Mouse (Mus musculus) heart, embryonic 13.5 days (tissue): ENCODE measurements around the gene Hspb8. TPM values are rescaled to one million over a fixed set of nuclear protein-coding genes. Genes with fewer than 3 reads are reported as not detected.
"Not testable (repeated sequence)": the region's sequence is repeated elsewhere in the genome, so short reads cannot be mapped to it uniquely, and the experiment has no call there.

Experiments used
- ATAC-seq: fragments of 200-750 bp; cut with Nextera tagmentation; 2 replicates; pipeline ENCODE4 v1.8.0; 2017; ENCODE audit warnings: moderate TSS enrichment; ENCODE audit not compliant: insufficient number of reproducible peaks, low FRiP score, low TSS enrichment; ENCODE audit errors: extremely low read depth
- H3K27ac ChIP-seq: fragments of 300-500 bp; sonication (generic); replicated peaks from 2 replicates; pipeline ENCODE4 v1.5.1; 2015; ENCODE audit warnings: moderate library complexity, mild to moderate bottlenecking, inconsistent platforms
- H3K27me3 ChIP-seq: fragments of 300-500 bp; sonication (generic); replicated peaks from 2 replicates; pipeline ENCODE4 v1.6.1; 2015; ENCODE audit warnings: mild to moderate bottlenecking, inconsistent platforms
- H3K36me3 ChIP-seq: fragments of 300-500 bp; sonication (generic); 2 replicates; pipeline ENCODE4 v1.6.1; 2015; ENCODE audit warnings: mild to moderate bottlenecking, inconsistent platforms
- H3K4me1 ChIP-seq: fragments of 300-500 bp; sonication (generic); 2 replicates; pipeline ENCODE4 v1.6.1; 2015; ENCODE audit warnings: inconsistent platforms
- H3K4me2 ChIP-seq: fragments of 300-500 bp; sonication (generic); 2 replicates; pipeline ENCODE4 v1.6.1; 2015; ENCODE audit warnings: inconsistent platforms, mild to moderate bottlenecking, moderate library complexity
- H3K4me3 ChIP-seq: fragments of 300-500 bp; sonication (generic); 2 replicates; pipeline ENCODE4 v1.5.1; 2015; ENCODE audit warnings: moderate library complexity, mild to moderate bottlenecking, inconsistent platforms
- H3K9ac ChIP-seq: fragments of 300-500 bp; sonication (generic); 2 replicates; pipeline ENCODE4 v1.6.1; 2015; ENCODE audit warnings: inconsistent platforms, mild to moderate bottlenecking, moderate library complexity
- H3K9me3 ChIP-seq: fragments of 300-500 bp; sonication (generic); 2 replicates; pipeline ENCODE4 v1.6.1; 2016; ENCODE audit warnings: inconsistent platforms
- WGBS: fragments of 180-500 bp; shearing (Covaris S2); methylation state at CpG from one replicate; pipeline ENCODE4 v1.1.7; 2015; ENCODE audit warnings: mixed read lengths; 5-methylcytosine and 5-hydroxymethylcytosine counted together
- polyA plus RNA-seq: library from polyadenylated mRNA; unstranded; fragments of >200 nt; fragmentation: Nextera tagmentation; extraction: Ambion mirVana; gene quantifications from 2 replicates; pipeline ENCODE4 v1.2.1, GENCODE M21; 2015

Hspb8 gene
- polyA plus RNA-seq, 1 experiment from 2014 or later = 30.6 TPM

DNA sequence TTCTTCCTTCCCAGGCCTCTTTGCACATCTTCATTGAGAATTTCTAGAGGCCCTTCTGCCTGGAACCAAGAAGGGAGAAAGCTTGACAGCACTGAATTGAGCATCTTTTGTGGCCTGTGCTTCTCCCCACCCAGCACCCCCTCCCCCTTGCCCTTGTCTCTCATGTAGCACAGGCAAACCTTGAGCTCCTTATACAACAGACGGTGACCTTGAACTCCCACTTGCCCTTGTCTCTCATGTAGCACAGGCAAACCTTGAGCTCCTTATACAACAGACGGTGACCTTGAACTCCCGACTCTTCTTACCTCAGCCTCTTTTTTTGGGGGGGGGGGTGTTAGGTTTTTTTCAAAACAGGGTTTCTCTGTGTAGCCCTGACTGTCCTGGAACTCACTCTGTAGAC is 3.0 kb upstream of the Hspb8 start:
- ATAC-seq, H3K27ac ChIP-seq, H3K9me3 ChIP-seq, H3K4me2 ChIP-seq, H3K27me3 ChIP-seq, H3K4me3 ChIP-seq, H3K9ac ChIP-seq, H3K36me3 ChIP-seq: not testable (repeated sequence)
- peaks cover 39% of the 10 kb centered on the region for H3K4me1 ChIP-seq
- WGBS = 79% methylated on average over 3 of the region's 3 CpGs

DNA sequence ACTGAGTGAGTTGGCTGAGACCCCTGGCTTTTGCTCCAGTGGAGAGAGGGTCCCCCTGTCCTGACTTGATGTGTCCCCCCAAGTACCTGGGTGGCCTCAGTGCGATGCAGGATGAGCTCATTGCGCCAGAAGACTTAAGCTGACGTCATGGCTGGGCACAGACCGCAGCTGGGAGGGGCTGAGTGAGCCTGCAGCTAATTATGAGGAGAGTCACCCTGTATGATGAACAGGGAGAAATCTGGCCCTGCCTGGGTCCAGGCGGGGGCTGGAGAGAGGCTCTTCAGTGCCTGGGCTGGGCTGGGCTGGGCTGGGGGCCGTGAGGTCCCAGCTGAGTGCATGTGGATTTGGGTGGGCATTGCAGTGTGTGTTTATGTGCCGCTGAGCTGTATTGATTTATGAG is 2.6 kb upstream of the Hspb8 start:
- Histone ChIP-seq H3K27me3 (no peaks in the 10 kb centered on the region), H3K27ac (no peak overlapping the region), H3K36me3 (no peaks in the 10 kb centered on the region), H3K9me3 (no peaks in the 10 kb centered on the region), H3K4me1 (peaks cover 44% of the 10 kb centered on the region), H3K4me3 (no peak overlapping the region), H3K4me2 (no peak overlapping the region), H3K9ac (no peak overlapping the region)
- ATAC-seq = no peak
- 55% methylated on average over 7 of the region's 7 CpGs for WGBS

DNA sequence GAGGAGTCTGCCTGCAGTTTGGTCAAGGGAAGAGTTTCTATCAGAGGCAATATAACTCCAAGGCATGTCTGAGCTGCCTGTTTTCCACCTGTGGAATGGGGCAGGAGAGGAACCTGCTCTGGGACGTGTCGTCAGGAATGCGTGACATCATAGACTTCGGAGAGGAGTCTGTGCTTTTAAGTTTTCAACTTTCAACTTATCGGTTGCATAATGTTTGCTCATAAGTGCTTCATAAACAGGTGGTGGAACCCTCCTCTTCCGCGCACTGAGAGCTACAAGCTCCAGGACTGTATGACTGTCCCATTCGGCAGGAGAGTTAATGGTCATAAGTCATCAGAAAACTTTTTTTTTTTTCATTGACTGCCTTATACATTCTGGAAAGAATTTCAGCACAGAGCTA is 1.1 kb upstream of the Hspb8 start:
- no peak overlapping the region for H3K9ac ChIP-seq
- H3K9me3 ChIP-seq = no peaks in the 10 kb centered on the region
- H3K27ac ChIP-seq = peak overlapping the region; percentile 94
- H3K4me2 ChIP-seq = no peak overlapping the region
- ATAC-seq = no peak
- no peaks in the 10 kb centered on the region for H3K27me3 ChIP-seq
- no peaks in the 10 kb centered on the region for H3K36me3 ChIP-seq
- WGBS = 75% methylated on average over 8 of the region's 8 CpGs
- H3K4me3 ChIP-seq = no peak overlapping the region
- H3K4me1 ChIP-seq = peaks cover 59% of the 10 kb centered on the region

DNA sequence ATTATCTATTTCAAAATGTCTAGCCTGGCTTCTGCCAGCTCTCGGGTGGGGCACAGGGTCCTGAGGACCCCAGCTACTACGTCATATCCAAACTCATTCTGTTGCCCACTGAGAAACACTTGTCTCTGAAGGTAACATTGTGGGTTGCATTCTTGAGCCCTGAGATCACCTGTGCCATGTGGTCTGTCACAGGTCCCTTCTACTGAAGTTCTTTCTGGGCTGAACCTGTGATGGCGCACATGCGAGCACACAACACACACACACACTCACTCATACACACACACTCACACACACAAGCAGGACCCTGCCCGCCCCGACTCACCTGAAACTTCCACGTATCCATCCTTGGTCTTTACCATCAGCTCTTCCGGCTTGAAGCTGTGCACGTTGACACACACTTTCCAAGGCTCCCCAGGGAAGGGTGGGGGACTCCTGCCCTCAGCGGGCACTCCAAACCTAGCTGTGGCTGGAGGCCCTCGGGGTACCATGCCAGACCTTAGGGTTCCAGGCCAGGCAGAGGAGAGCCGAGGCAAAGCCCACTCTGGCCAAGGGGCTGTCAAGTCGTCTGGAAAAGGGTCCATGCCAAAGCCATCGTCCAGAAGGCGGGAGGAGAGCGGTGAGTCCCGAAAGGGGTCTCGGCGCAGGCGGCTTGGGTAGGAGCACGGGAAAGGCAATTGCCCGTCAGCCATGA is 728 bp downstream of the Hspb8 start:
- peaks cover 56% of the 10 kb centered on the region for H3K4me1 ChIP-seq
- peaks cover 14% of the 10 kb centered on the region for H3K36me3 ChIP-seq
- no peak for ATAC-seq
- no peaks in the 10 kb centered on the region for H3K27me3 ChIP-seq
- peak overlapping the region; percentile 79 for H3K4me2 ChIP-seq
- H3K9me3 ChIP-seq = no peaks in the 10 kb centered on the region
- peak overlapping the region; percentile 94 for H3K27ac ChIP-seq
- 15% methylated on average over 22 of the region's 22 CpGs for WGBS
- H3K9ac ChIP-seq = peak overlapping the region; percentile 90
- H3K4me3 ChIP-seq = peak overlapping the region; percentile 62

DNA sequence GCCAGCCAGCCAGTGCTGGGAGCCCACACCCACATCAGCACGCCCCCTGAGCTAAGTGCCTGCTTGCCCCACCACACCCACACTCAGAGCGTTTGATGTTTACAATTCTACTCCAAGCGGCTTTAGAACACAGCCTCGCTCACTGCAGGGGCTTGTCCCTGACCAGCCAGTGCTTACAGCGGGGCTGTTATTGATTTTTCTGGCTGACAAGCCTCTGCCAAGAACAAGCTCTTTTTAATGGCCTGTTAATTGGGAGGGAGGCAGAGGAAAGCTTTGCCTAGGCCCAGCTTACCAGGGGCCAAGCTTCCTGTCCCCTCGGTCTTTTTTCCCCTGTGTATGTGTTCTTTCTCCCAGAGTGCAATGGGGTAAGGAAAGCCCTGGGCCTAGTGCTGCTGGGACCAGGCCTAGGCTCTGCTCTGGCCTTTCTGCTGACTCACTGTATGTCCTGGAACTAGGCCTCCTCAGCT is 1.9 kb downstream of the Hspb8 start:
- Histone ChIP-seq H3K9me3 (no peaks in the 10 kb centered on the region), H3K4me1 (peaks cover 68% of the 10 kb centered on the region), H3K9ac (peak overlapping the region; percentile 84), H3K4me2 (peak overlapping the region; percentile 75), H3K27me3 (no peaks in the 10 kb centered on the region), H3K27ac (peak overlapping the region; percentile 93), H3K4me3 (peak overlapping the region; percentile 56), H3K36me3 (peaks cover 14% of the 10 kb centered on the region)
- ATAC-seq = no peak
- 10% methylated on average over 6 of the region's 6 CpGs for WGBS

DNA sequence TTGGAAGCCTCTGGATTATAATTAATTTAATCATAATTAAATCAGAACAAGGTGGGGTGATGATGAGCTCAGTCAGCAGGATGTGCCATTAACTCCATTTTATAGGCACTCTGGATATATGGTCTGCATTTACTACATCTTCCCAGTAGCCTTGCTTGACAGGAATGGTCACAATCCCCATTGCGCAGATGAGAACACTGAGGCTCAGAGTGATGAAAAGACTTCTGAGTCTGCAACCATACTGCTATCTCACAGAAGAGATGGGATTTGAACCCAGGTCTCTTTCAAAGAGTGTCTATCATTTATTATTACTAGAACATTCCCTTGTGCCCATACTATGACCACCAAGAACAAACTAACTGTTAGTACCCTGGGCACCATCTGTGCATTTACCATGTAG is 2.5 kb downstream of the Hspb8 start:
- H3K4me1 ChIP-seq = peaks cover 70% of the 10 kb centered on the region
- H3K9ac ChIP-seq = peak overlapping the region; percentile 84
- WGBS = 89% methylated on average over 1 of the region's 1 CpGs

DNA sequence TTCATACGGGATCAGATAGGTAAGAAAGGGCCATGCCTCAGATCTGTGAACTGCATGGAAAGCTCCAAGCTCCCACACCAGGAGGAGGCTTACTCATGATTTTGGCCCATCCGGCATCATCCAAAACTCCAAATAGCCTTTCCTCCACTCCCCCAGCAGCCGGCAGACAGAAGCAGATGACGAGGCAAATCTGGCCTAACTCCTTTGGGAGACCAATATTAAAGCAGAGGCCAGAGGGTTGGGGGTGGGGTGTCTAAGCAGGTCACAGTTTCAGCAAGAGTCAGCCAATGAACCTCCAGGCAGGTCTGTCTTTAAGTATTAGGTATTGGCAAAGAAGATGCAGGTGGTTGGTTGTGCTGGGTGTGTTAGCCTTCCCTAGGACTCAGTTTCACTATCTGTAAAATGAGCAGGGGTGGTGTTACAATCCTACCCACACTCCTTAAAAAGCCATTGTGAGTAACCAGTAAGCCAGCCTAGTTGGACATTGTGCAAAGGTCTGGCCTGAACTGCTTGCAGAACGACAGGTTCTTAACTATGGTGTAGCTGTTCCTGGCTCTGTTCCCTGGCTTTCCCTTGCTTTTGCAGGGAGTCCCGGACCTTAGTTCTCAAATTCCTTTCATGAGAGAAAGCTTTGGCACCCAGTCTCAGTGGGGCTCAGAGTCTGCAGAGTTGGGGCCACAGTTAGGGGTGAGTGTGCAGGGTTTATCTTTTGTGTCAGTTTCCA is 3.2 kb downstream of the Hspb8 start:
- peaks cover 71% of the 10 kb centered on the region for H3K4me1 ChIP-seq
- H3K9ac ChIP-seq = peak overlapping the region; percentile 84
- 44% methylated on average over 6 of the region's 6 CpGs for WGBS
- no peaks in the 10 kb centered on the region for H3K9me3 ChIP-seq
- H3K4me3 ChIP-seq = peak overlapping the region; percentile 56
- H3K27me3 ChIP-seq = no peaks in the 10 kb centered on the region
- H3K36me3 ChIP-seq = peaks cover 25% of the 10 kb centered on the region
- peak overlapping the region; percentile 67 for H3K27ac ChIP-seq
- ATAC-seq = no peak
- peak overlapping the region; percentile 75 for H3K4me2 ChIP-seq

More for the DNA sequence above, 2.5 kb downstream of the Hspb8 start:
- no peaks in the 10 kb centered on the region for H3K27me3 ChIP-seq
- ATAC-seq = no peak
- H3K27ac ChIP-seq = peak overlapping the region; percentile 93
- peaks cover 17% of the 10 kb centered on the region for H3K36me3 ChIP-seq
- peak overlapping the region; percentile 56 for H3K4me3 ChIP-seq
- H3K9me3 ChIP-seq = no peaks in the 10 kb centered on the region
- peak overlapping the region; percentile 75 for H3K4me2 ChIP-seq

DNA sequence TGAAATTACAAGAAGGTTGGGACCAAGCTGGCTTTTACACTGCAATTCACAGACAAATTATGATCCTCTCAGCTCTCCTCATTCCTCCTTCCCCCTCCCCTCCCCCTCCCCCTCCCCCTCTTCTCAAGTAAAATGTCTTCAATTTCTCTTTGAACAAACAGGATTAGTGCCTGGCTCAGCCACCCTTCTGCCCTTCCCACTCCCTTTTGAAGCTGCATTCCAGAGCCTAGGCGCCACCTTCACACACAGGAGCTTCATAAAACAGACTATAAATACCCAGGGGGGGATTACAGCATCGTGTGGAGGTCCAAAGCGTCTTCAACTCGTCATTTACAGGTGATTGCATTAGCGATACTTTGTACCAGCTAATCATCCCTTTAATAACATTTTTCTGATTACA is 6.5 kb downstream of the Hspb8 start:
- H3K9me3 ChIP-seq = no peaks in the 10 kb centered on the region
- peak overlapping the region; percentile 61; the same call in 1 of the 2 replicates for H3K27ac ChIP-seq
- peaks cover 45% of the 10 kb centered on the region for H3K36me3 ChIP-seq
- H3K4me1 ChIP-seq = peaks cover 80% of the 10 kb centered on the region
- no peaks in the 10 kb centered on the region for H3K27me3 ChIP-seq
- H3K4me3 ChIP-seq = no peak overlapping the region
- WGBS = 18% methylated on average over 5 of the region's 5 CpGs
- no peak for ATAC-seq
- H3K4me2 ChIP-seq = peak overlapping the region; percentile 44
- H3K9ac ChIP-seq = no peak overlapping the region

DNA sequence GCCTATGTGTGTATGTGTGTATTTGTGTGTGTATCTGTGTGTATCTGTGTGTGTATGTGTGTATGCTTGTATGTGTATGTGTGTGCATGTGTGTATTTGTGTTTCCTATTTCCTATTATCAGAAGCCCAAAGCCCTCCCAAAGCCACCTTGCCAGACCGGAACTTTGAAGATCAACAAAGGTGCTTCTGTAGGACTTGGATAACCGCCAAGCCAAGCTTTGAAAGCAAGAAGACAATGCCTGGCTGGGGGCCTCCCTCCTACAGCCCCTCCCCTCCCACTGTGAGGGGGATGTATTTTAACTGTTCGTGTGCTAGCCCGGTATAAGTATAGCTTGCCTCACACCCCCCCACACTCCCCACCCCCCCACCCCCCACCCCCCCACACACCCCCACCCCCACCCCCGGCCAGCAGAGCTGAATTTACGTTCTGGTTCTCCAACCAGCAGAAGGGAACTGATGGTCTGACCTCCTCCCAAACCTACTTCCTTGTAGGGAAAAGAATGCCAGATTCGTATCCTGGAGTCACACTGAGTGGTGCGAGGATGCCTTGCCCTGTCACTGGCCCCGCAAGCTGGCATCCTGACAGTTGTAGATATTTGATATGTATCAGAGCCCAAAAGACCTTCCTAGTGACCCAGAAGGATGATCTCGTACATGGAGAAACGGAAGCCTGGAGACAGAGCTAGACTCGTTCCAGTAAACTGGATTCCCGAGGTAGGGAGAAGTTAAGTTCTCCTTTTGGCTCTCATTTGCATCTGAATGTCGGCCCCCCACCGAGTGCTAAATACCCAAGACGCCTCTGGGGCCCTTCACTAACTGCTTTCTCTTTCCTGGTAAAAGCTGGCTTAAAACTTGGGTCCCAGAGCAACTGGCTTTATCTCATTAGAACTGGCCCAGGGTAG is 12.7 kb downstream of the Hspb8 start:
- no peak overlapping the region for H3K4me3 ChIP-seq
- ATAC-seq = no peak
- H3K27ac ChIP-seq = peak overlapping the region; percentile 60
- H3K27me3 ChIP-seq = no peaks in the 10 kb centered on the region
- H3K9ac ChIP-seq = peak overlapping the region; percentile 58; the same call in 1 of the 2 replicates
- peaks cover 50% of the 10 kb centered on the region for H3K36me3 ChIP-seq
- H3K4me2 ChIP-seq = peak overlapping the region; percentile 52
- no peaks in the 10 kb centered on the region for H3K9me3 ChIP-seq
- 8% methylated on average over 16 of the region's 16 CpGs for WGBS
- H3K4me1 ChIP-seq = peaks cover 69% of the 10 kb centered on the region

DNA sequence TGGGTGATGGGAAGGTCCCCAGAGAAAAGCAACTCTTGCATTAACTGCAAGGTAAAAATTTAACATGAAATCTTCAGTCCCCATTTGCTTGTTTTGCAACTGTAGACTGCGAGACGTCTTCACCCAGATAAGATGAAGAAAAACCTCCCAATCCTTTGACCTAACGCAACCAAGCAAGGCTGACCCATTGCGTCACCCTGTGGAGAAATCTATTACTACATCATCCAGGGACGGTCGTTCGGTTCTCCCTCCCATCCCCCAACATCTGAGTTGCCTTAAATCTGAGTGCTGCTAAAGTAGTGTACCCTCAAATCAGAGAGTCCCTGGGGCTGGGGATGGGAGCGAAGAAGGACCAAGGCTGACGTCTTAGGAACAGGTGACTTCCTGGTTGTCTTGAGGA is 13.7 kb downstream of the Hspb8 start:
- Histone ChIP-seq H3K4me1 (peaks cover 61% of the 10 kb centered on the region), H3K9me3 (no peaks in the 10 kb centered on the region), H3K9ac (no peak overlapping the region), H3K27ac (no peak overlapping the region), H3K36me3 (peaks cover 41% of the 10 kb centered on the region), H3K4me3 (no peak overlapping the region), H3K4me2 (no peak overlapping the region), H3K27me3 (no peaks in the 10 kb centered on the region)
- WGBS = 54% methylated on average over 9 of the region's 9 CpGs
- no peak for ATAC-seq

DNA sequence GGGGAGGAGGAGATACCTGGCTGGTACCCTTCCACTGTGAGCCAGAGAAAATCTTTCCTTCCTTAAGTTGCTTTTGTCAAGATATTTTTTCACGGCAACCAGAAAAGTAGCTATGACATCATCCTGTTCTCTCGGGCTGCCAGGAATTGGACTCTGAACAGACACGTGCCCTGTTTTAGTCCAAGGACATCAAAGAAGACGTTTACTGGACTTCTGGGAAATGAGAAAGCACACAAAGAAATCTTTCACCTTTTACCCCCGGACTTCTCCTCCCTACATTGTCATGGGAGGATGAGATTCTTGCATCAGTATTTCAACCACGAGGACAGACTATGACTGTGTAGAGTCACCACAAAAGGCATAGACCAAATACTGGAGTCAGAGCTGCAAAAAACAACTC is 14.7 kb downstream of the Hspb8 start:
- Histone ChIP-seq H3K36me3 (peaks cover 40% of the 10 kb centered on the region), H3K27ac (peak overlapping the region; percentile 66), H3K9ac (no peak overlapping the region), H3K27me3 (no peaks in the 10 kb centered on the region), H3K4me3 (no peak overlapping the region), H3K4me2 (no peak overlapping the region), H3K9me3 (no peaks in the 10 kb centered on the region), H3K4me1 (peaks cover 51% of the 10 kb centered on the region)
- ATAC-seq = no peak
- 25% methylated on average over 6 of the region's 6 CpGs for WGBS
